Mouse (Mus musculus) G1E-ER4 (cell line): ENCODE data around the gene Cnst. TPM values are rescaled to one million over a fixed set of nuclear protein-coding genes. Genes with fewer than 3 reads are reported as not detected.

Source experiments
- GATA1 ChIP-seq: IDR thresholded peaks from one replicate; pipeline ENCODE4 v1.8.0; 2012; ENCODE audit warnings: low read length, inconsistent platforms
- polyA plus RNA-seq: library from polyadenylated mRNA; stranded (reverse); fragments of >175 nt; gene quantifications from 2 replicates; pipeline ENCODE4 v1.2.3, GENCODE M21; 2012

Gene Cnst
- polyA plus RNA-seq, 1 experiment: 17.2 TPM

DNA sequence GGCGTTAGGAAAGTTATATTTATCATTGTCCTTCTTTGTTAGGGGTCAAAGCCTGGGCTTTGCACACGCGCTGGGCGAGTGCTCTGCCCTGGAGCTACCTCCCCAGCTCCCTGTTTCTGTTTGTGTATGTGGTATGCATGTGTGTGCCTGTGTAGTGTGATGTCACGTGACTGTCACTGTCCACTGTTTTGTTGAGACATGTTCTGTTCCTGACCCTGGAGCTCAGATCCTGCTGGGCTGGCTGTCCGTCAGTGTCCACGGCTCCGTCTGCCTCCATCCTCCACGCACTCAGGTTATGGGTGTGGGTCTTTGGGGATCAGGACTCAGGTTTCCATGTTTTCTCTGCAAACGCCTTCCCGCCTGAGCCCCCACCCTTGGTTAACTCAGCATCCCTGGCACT, 2.0 kb downstream of the Cnst start:
- TF ChIP-seq GATA1: no peak

- no peak for TF ChIP-seq GATA1
Observed at GRCm38 (mm10) chr1:179548996-179549752, 3.0 kb downstream of the Cnst start.

- TF ChIP-seq GATA1: peak; percentile 98
Observed at GRCm38 (mm10) chr1:179551336-179551735, 5.2 kb downstream of the Cnst start.

- no peak for TF ChIP-seq GATA1
Observed at GRCm38 (mm10) chr1:179551921-179552320, 5.8 kb downstream of the Cnst start.

DNA sequence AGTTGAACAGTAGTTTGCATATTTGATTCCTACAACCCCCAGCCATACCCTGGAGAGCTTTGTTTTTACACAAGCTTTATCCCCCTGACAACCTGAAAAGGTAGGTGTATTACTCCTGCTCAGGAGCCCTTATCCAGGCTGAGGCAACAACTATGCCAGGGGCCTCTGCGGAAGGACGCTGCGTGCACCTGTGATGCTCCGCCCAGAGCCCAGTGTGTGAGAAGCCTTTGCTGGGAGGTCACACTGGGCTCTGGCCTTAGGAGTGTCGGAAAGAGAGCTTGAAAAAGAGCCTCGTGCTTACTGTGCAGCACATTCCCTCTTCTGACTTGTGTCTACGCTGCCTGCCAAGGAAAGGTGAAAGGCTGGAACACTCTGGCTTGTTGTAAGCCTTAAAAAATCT, 6.6 kb downstream of the Cnst start:
- no peak for TF ChIP-seq GATA1

- TF ChIP-seq GATA1: no peak
Observed at GRCm38 (mm10) chr1:179553197-179553948, 7.2 kb downstream of the Cnst start.

DNA sequence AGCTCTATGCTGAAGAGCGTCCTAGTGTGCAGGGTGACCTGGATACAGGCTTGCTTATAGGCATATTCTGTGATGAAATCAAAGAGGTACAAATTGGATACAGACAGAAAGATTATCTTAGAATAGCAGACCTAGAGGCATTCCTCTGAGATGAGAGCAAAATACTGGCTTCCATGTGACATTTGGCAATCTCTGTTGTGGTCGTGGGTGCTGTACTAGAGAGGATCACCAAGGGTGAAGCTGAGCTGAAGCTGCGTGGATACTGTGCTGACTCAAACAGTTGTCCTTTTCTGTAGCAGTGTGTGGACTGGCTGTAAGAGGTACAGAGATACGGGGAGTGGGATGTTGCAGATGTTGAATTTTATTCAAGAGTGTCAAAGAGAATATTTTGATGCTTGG, 7.8 kb downstream of the Cnst start:
- no peak for TF ChIP-seq GATA1

- TF ChIP-seq GATA1: no peak
Observed at GRCm38 (mm10) chr1:179556921-179557320, 10.8 kb downstream of the Cnst start.

DNA sequence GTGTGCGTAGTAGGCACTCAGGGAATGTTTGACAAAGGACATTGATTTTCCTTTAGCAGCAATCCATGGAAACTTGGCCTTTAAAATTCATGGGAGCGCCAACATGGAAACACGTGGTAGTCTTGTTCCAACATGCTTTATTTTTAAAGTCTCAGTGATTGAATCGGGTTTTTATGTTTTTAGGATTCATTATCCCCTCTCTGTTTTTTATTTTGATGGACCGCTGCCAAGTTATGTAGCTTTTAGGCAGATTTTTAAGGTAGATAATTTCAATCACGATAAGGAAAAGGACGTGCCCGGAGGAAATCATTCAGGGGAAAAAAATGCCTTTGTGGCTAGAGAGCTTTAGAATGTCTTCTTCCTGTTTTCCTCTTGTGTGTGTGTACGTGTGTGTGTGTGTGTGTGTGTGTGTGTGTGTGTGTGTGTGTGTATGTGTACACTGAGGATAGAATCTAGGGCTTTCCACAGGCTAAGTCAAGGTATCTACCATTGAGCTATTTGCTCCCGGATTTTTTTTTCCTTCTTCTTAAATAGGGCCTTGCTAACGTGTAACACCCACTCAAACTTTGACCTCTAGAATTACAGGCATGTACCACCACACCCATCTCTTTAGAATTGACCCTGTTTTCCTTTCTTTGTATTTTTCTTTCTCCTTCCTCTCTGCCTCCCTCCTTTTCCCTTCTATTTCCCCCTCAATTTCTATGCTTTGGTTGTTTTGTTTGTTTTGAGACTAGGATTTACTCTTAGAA, 13.4 kb downstream of the Cnst start:
- TF ChIP-seq GATA1: no peak

GRCm38 (mm10) chr1:179560845-179561430, 14.8 kb downstream of the Cnst start:
- TF ChIP-seq GATA1: no peak

DNA sequence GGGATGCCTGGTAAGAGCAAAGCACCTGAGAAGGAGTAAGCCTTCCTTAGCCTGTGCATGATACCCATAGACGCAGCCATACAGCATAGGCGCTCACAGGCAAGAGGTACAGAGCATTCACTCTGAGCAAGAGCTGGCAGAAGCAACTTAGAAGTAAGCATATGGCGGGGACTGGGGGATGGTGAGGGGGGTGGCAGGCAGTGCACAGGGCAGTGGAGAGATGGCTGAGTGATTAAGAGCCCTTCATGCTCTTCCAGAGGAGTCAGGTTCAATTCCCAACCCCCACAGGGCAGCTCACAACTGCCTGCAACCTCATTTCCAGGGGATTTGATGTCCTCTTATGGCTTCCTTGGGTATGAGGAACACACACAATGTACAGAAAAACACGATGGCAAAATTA, 17.0 kb downstream of the Cnst start:
- no peak for TF ChIP-seq GATA1

- no peak for TF ChIP-seq GATA1
Observed at GRCm38 (mm10) chr1:179563926-179564325, 17.8 kb downstream of the Cnst start.

DNA sequence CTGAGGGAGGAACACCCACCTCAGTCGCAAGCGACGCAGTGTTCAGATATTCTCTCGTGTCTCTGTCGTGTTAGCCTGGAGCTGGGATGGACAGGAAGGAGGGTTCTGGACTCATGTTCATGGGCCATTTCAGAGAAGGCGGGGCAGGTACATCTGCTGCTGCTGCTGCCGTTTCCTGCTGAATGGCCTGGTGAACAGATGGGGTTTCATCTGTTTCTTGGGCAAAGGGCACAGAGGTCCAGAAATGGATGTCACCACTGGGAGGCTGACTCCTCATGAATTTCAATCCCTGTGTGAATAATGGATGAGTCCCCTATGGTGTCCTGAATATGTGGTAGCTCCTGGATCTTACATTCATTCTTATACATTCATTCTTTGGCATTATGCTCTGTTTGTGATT, 21.4 kb downstream of the Cnst start:
- TF ChIP-seq GATA1: no peak

DNA sequence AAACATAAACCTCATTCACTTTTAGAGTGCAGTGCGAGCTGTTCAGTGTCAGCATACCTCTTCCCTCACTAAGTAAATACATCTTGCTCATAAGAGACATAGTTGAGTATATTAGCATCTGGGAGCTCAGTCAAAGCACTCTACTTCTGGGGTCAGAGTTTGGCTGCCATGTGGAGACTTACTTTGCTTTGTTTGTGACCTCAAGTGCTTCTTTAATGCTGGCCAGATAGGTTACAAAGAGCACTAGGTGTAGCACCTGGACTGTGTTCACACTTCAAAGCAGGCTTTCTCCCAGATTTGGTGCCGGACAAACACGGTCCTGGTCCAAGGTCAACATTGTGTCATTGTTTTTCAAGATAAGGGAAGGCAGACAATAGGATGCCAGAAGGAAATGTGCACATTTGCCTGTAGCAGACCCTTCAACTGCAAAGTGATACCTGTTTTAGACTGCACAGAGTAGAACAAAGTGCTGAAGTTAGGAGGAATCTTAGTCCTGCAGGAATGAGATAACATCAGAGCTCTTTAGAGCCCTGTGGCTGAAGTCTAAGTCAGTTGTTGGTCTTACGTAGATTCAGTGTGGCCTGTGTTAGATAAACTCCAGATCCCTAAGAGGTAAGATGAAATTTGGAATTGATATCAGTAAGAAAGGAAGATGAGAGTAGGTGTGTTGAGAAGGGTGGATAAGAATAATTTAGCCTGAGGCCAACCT, 22.7 kb downstream of the Cnst start:
- peak; percentile 6 for TF ChIP-seq GATA1

DNA sequence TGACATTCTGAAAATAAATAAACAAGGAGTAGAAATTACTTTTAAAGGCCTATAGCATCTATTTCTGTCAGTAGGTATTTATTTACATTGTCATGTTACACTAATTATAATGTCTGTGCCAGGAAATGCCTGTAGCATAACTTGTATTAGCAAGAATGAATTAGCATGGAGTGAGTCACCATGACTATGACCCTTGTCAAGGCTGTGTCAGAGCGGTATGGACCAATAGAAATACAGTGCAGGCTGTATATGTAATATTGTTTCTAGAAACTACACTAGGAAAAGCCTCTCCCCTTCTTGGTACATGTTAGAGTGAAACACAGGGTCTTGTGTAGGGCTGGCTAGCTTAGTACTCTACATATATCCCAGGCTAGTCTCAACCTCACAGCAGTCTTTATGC, 24.3 kb downstream of the Cnst start:
- TF ChIP-seq GATA1: no peak
